Mouse (Mus musculus): ENCODE data around the gene Asz1. TPM values are rescaled to one million over a fixed set of nuclear protein-coding genes. Genes with fewer than 3 reads are reported as not detected.

Gene Asz1
- total RNA-seq, 2 experiments from 2014 or later: not detected

- intact Hi-C loops (cut with DNase I): no loop called here
- no peak for DNase-seq (ENCODE audit: extremely low spot score in 1 of 2, low spot score in 2 of 2)
Measured at GRCm38 (mm10) chr6:18029746-18030656, 78.9 kb downstream of the Asz1 start, which contains the start of gene Wnt2. Wnt2 (minus strand) TSS chr6:18030585.

- intact Hi-C loops (cut with DNase I): no loop called here
- no peak for DNase-seq (ENCODE audit: extremely low spot score in 1 of 2, low spot score in 2 of 2)
Measured at GRCm38 (mm10) chr6:18024133-18024794, 84.6 kb downstream of the Asz1 start.

GRCm38 (mm10) chr6:18013346-18013745, 95.5 kb downstream of the Asz1 start:
- no peak for DNase-seq (ENCODE audit: extremely low spot score in 1 of 2, low spot score in 2 of 2)
- intact Hi-C loops (cut with DNase I): no loop called here

- intact Hi-C loops (cut with DNase I): no loop called here
- no peak for DNase-seq (ENCODE audit: extremely low spot score in 1 of 2, low spot score in 2 of 2)
Measured at GRCm38 (mm10) chr6:18007356-18007755, 101.5 kb downstream of the Asz1 start.

- intact Hi-C loops (cut with DNase I): no loop called here
- no peak for DNase-seq (ENCODE audit: extremely low spot score in 1 of 2, low spot score in 2 of 2)
Measured at GRCm38 (mm10) chr6:18002065-18002464, 106.8 kb downstream of the Asz1 start.

Other genes starting within 250 kb of the Asz1 start
- gene Wnt2, start 78.5 kb downstream of the Asz1 start, total RNA-seq (2021): 1 to 10 TPM; 2.3 to 3.0 TPM
- gene Cftr, start 61.6 kb upstream of the Asz1 start, total RNA-seq (2021): under 1 TPM; 0.60 to 0.95 TPM